Mouse (Mus musculus) thymus, postnatal 25 days (tissue): ENCODE measurements around the gene Olfr1062.
A peak's percentile ranks its signal among the peaks of the same experiment; 100 is the strongest.
"Not testable (repeated sequence)": the region's sequence is repeated elsewhere in the genome, so short reads cannot be mapped to it uniquely, and the experiment has no call there.

ENCODE experiments used
- DNase-seq: peaks from one replicate; pipeline ENCODE4 v3.0.0; 2022

Olfr1062 gene

GRCm38 (mm10) chr2:86426649-86427048, at the start of gene Olfr1062:
TSS of gene Olfr1062 (minus strand) at chr2:86426749.
- DNase-seq, result not testable (repeated sequence)

GRCm38 (mm10) chr2:86464442-86465109, 38.0 kb upstream of the Olfr1062 start:
- DNase-seq, result peak; percentile 35

- no peak for DNase-seq
Measured at GRCm38 (mm10) chr2:86460434-86460833, 33.9 kb upstream of the Olfr1062 start.

- DNase-seq, result no peak
Measured at GRCm38 (mm10) chr2:86456169-86456568, 29.6 kb upstream of the Olfr1062 start, which contains the start of gene Olfr1066. TSS of gene Olfr1066 (minus strand) at chr2:86456269.

- DNase-seq, result not testable (repeated sequence)
Measured at GRCm38 (mm10) chr2:86450491-86450890, 23.9 kb upstream of the Olfr1062 start, which contains the start of gene Olfr1065. TSS of gene Olfr1065 (minus strand) at chr2:86450591.

GRCm38 (mm10) chr2:86442101-86442500, 15.6 kb upstream of the Olfr1062 start:
- DNase-seq, result not testable (repeated sequence)

- peak; percentile 5 for DNase-seq
Measured at GRCm38 (mm10) chr2:86428511-86428910, 2.0 kb upstream of the Olfr1062 start.

- no peak for DNase-seq
Measured at GRCm38 (mm10) chr2:86413950-86414349, 12.6 kb downstream of the Olfr1062 start, which contains the start of gene Olfr1061. TSS of gene Olfr1061 (minus strand) at chr2:86414050.

GRCm38 (mm10) chr2:86395114-86395513, 31.4 kb downstream of the Olfr1062 start:
- DNase-seq, result no peak

- DNase-seq, result not testable (repeated sequence)
Measured at GRCm38 (mm10) chr2:86388461-86388860, 38.1 kb downstream of the Olfr1062 start, which contains the start of gene Olfr1058. TSS of gene Olfr1058 (minus strand) at chr2:86388561.

- no peak for DNase-seq
Measured at GRCm38 (mm10) chr2:86378293-86378692, 48.3 kb downstream of the Olfr1062 start, which contains the start of gene Olfr1057. TSS of gene Olfr1057 (minus strand) at chr2:86378393.
